Mouse (Mus musculus) testis, adult 2 months (tissue): ENCODE measurements around the gene Coq5.

Experiments
- CTCF ChIP-seq: fragments of 200-500 bp; IDR thresholded peaks from 2 replicates; pipeline ENCODE4 v1.5.1; 2012; ENCODE audit warnings: low read depth, mild to moderate bottlenecking, inconsistent platforms, low read length, moderate library complexity; ENCODE audit not compliant: control insufficient read depth, insufficient read depth, insufficient replicate concordance
- POLR2A ChIP-seq: fragments of 200-500 bp; IDR thresholded peaks from 2 replicates; pipeline ENCODE4 v1.6.1; 2012; ENCODE audit warnings: low read depth, mild to moderate bottlenecking, inconsistent platforms, low read length, moderate library complexity; ENCODE audit not compliant: control insufficient read depth

DNA sequence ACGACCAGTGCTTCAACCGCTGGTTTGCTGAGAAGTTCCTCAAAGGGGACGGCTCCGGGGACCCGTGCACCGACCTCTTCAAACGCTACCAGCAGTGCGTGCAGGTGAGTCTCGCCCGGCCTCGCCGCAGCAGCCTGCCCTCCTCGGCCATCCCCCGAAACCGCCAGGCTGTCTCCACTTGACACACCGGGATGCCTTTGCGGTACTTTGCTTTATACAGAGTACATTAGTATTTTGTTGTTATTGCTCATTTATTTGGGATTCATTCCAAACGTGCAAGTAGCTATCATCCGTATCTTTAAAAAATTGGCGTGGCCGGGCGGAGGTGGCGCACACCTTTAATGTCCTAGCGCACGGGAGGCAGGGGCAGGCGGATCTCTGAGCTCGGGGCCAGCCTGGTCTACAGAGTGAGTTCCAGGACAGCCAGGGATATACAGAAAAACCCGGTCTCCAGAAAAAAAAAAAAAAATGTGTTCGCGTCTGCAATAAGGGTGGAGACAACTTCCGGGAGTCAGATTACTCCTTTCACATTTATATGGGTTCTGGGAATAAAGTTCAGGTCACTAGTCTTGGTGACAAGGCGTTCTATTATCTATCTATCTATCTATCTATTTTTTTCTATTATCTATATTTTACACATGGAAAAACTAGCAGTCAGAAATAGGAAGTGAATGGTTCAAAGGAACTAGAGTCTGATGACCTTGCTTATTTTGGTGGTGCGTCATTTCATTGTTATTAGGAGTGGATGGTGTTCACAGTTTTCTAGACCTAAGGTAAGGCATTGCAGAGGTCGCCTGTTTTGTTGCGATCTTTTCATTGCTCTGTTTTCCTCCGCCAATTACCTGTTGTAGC lies 62.1 kb downstream of the Coq5 start:
- TF ChIP-seq CTCF (no peak), POLR2A (no peak)
